Mouse (Mus musculus): ENCODE data around the gene Ctns. TPM values are rescaled to one million over a fixed set of nuclear protein-coding genes. Genes with fewer than 3 reads are reported as not detected.
A peak's percentile ranks its signal among the peaks of the same experiment; 100 is the strongest.

Ctns gene
- polyA plus RNA-seq, 1 experiment from 2014 or later: 26.0 TPM

GRCm38 (mm10) chr11:73187231-73187630, 11.6 kb downstream of the Ctns start:
- H3K27ac ChIP-seq: no peak overlapping the region

GRCm38 (mm10) chr11:73185872-73186615, 12.8 kb downstream of the Ctns start:
- peaks cover 89% of the 10 kb centered on the region for H3K36me3 ChIP-seq
- WGBS: 92% methylated on average over 10 of the region's 10 CpGs
- no peak overlapping the region for H3K27ac ChIP-seq
- no peak overlapping the region for H3K9ac ChIP-seq
- no peak overlapping the region for H3K4me2 ChIP-seq (replicated peaks)
- no peak for ATAC-seq (ENCODE audit: low FRiP score, low read depth)
- H3K4me3 ChIP-seq: no peak overlapping the region
- no peaks in the 10 kb centered on the region for H3K4me1 ChIP-seq
- H3K27me3 ChIP-seq: no peaks in the 10 kb centered on the region
- no peaks in the 10 kb centered on the region for H3K9me3 ChIP-seq

More at GRCm38 (mm10) chr11:73187231-73187630, 11.6 kb downstream of the Ctns start:
- no peak overlapping the region for H3K4me2 ChIP-seq (replicated peaks)
- peaks cover 96% of the 10 kb centered on the region for H3K36me3 ChIP-seq
- H3K27me3 ChIP-seq: no peaks in the 10 kb centered on the region
- ATAC-seq (ENCODE audit: low FRiP score, low read depth): no peak
- H3K9ac ChIP-seq: no peak overlapping the region
- no peak overlapping the region for H3K4me3 ChIP-seq
- H3K4me1 ChIP-seq: no peaks in the 10 kb centered on the region
- H3K9me3 ChIP-seq: no peaks in the 10 kb centered on the region
- WGBS: 83% methylated on average over 6 of the region's 6 CpGs

- Histone ChIP-seq H3K4me3 (peak overlapping the region; percentile 76), H3K27ac (peak overlapping the region; percentile 96), H3K9me3 (no peaks in the 10 kb centered on the region), H3K4me2 (replicated peaks) (peak overlapping the region; percentile 85), H3K36me3 (peaks cover 38% of the 10 kb centered on the region), H3K27me3 (no peaks in the 10 kb centered on the region), H3K4me1 (peaks cover 25% of the 10 kb centered on the region), H3K9ac (peak overlapping the region; percentile 88)
- no peak for ATAC-seq (ENCODE audit: low FRiP score, low read depth)
- WGBS: 8% methylated on average over 2 of the region's 2 CpGs
Measured at GRCm38 (mm10) chr11:73177895-73178294, 20.9 kb downstream of the Ctns start.

- H3K27ac ChIP-seq: peak overlapping the region; percentile 96
- ATAC-seq (ENCODE audit: low FRiP score, low read depth): peak; percentile 79
- peak overlapping the region; percentile 85 for H3K4me2 ChIP-seq (replicated peaks)
- peak overlapping the region; percentile 88 for H3K9ac ChIP-seq
- H3K4me3 ChIP-seq: peak overlapping the region; percentile 76
- H3K36me3 ChIP-seq: peaks cover 36% of the 10 kb centered on the region
- peaks cover 29% of the 10 kb centered on the region for H3K4me1 ChIP-seq
- no peaks in the 10 kb centered on the region for H3K27me3 ChIP-seq
- H3K9me3 ChIP-seq: no peaks in the 10 kb centered on the region
- 0% methylated on average over 28 of the region's 28 CpGs for WGBS
Measured at GRCm38 (mm10) chr11:73177509-73177875, 21.4 kb downstream of the Ctns start.

GRCm38 (mm10) chr11:73176608-73177508, 22.0 kb downstream of the Ctns start, which contains the start of the genes Emc6 and Tax1bp3:
Emc6 (minus strand) TSS chr11:73177037.
Tax1bp3 (plus strand) TSS chr11:73177083.
- Histone ChIP-seq H3K36me3 (peaks cover 30% of the 10 kb centered on the region), H3K4me2 (replicated peaks) (peak within 1 kb of the TSS; percentile 85), H3K9ac (peak within 1 kb of the TSS; percentile 94), H3K4me3 (peak within 1 kb of the TSS; percentile 76), H3K27me3 (no peaks in the 10 kb centered on the region), H3K27ac (peak within 1 kb of the TSS; percentile 96), H3K9me3 (no peaks in the 10 kb centered on the region), H3K4me1 (peaks cover 36% of the 10 kb centered on the region)
- WGBS: under 1% methylated on average over 81 of the region's 81 CpGs
- ATAC-seq (ENCODE audit: low FRiP score, low read depth): peak; percentile 98

GRCm38 (mm10) chr11:73176186-73176585, 22.7 kb downstream of the Ctns start:
- H3K4me1 ChIP-seq: peaks cover 41% of the 10 kb centered on the region
- H3K27me3 ChIP-seq: no peaks in the 10 kb centered on the region
- peak overlapping the region; percentile 89 for H3K27ac ChIP-seq
- peak overlapping the region; percentile 85 for H3K4me2 ChIP-seq (replicated peaks)
- no peak for ATAC-seq (ENCODE audit: low FRiP score, low read depth)
- peak overlapping the region; percentile 76 for H3K4me3 ChIP-seq
- H3K9me3 ChIP-seq: no peaks in the 10 kb centered on the region
- peaks cover 37% of the 10 kb centered on the region for H3K36me3 ChIP-seq
- H3K9ac ChIP-seq: peak overlapping the region; percentile 94
- WGBS: under 1% methylated on average over 15 of the region's 15 CpGs

- Histone ChIP-seq H3K9me3 (no peaks in the 10 kb centered on the region), H3K27me3 (no peaks in the 10 kb centered on the region), H3K36me3 (peaks cover 39% of the 10 kb centered on the region), H3K4me1 (peaks cover 42% of the 10 kb centered on the region), H3K9ac (peak overlapping the region; percentile 94), H3K4me2 (replicated peaks) (peak overlapping the region; percentile 85), H3K27ac (no peak overlapping the region), H3K4me3 (peak overlapping the region; percentile 76)
- ATAC-seq (ENCODE audit: low FRiP score, low read depth): no peak
- WGBS: 40% methylated on average over 8 of the region's 8 CpGs
Measured at GRCm38 (mm10) chr11:73175612-73176011, 23.2 kb downstream of the Ctns start.

- peak overlapping the region; percentile 67; the same call in 1 of the 2 replicates for H3K27ac ChIP-seq
- H3K4me2 ChIP-seq (replicated peaks): no peak overlapping the region
- H3K4me1 ChIP-seq: peaks cover 31% of the 10 kb centered on the region
- no peak for ATAC-seq (ENCODE audit: low FRiP score, low read depth)
- H3K4me3 ChIP-seq: no peak overlapping the region
- 35% methylated on average over 5 of the region's 5 CpGs for WGBS
- no peaks in the 10 kb centered on the region for H3K27me3 ChIP-seq
- no peaks in the 10 kb centered on the region for H3K9me3 ChIP-seq
- 0 out of 2 replicates have a peak overlapping the region, but pooled peaks have one; percentile 2 for H3K9ac ChIP-seq
- peaks cover 31% of the 10 kb centered on the region for H3K36me3 ChIP-seq
Measured at GRCm38 (mm10) chr11:73172186-73172585, 26.7 kb downstream of the Ctns start.

GRCm38 (mm10) chr11:73169231-73169630, 29.6 kb downstream of the Ctns start:
- WGBS: 48% methylated on average over 4 of the region's 4 CpGs
- Histone ChIP-seq H3K27ac (no peak overlapping the region), H3K9ac (no peak overlapping the region), H3K36me3 (peaks cover 23% of the 10 kb centered on the region), H3K4me3 (no peak overlapping the region), H3K27me3 (no peaks in the 10 kb centered on the region), H3K4me2 (replicated peaks) (no peak overlapping the region), H3K9me3 (no peaks in the 10 kb centered on the region), H3K4me1 (peaks cover 18% of the 10 kb centered on the region)
- ATAC-seq (ENCODE audit: low FRiP score, low read depth): no peak

GRCm38 (mm10) chr11:73168576-73168975, 30.3 kb downstream of the Ctns start:
- no peak overlapping the region for H3K4me3 ChIP-seq
- no peaks in the 10 kb centered on the region for H3K9me3 ChIP-seq
- ATAC-seq (ENCODE audit: low FRiP score, low read depth): no peak
- 82% methylated on average over 6 of the region's 6 CpGs for WGBS
- peaks cover 17% of the 10 kb centered on the region for H3K36me3 ChIP-seq
- H3K4me2 ChIP-seq (replicated peaks): no peak overlapping the region
- H3K27ac ChIP-seq: no peak overlapping the region
- H3K4me1 ChIP-seq: peaks cover 18% of the 10 kb centered on the region
- H3K27me3 ChIP-seq: no peaks in the 10 kb centered on the region
- H3K9ac ChIP-seq: no peak overlapping the region

- no peak overlapping the region for H3K4me3 ChIP-seq
- ATAC-seq (ENCODE audit: low FRiP score, low read depth): no peak
- no peaks in the 10 kb centered on the region for H3K9me3 ChIP-seq
- no peak overlapping the region for H3K9ac ChIP-seq
- no peak overlapping the region for H3K27ac ChIP-seq
- H3K4me1 ChIP-seq: peaks cover 18% of the 10 kb centered on the region
- WGBS: 83% methylated on average over 8 of the region's 8 CpGs
- H3K4me2 ChIP-seq (replicated peaks): no peak overlapping the region
- H3K36me3 ChIP-seq: peaks cover 12% of the 10 kb centered on the region
- H3K27me3 ChIP-seq: no peaks in the 10 kb centered on the region
Measured at GRCm38 (mm10) chr11:73168071-73168470, 30.8 kb downstream of the Ctns start.

GRCm38 (mm10) chr11:73162284-73162683, 36.6 kb downstream of the Ctns start:
- 68% methylated on average over 5 of the region's 5 CpGs for WGBS
- Histone ChIP-seq H3K9ac (no peak overlapping the region), H3K9me3 (no peaks in the 10 kb centered on the region), H3K27me3 (peaks cover 45% of the 10 kb centered on the region), H3K36me3 (no peaks in the 10 kb centered on the region), H3K4me2 (replicated peaks) (no peak overlapping the region), H3K4me3 (no peak overlapping the region), H3K27ac (no peak overlapping the region), H3K4me1 (peaks cover 13% of the 10 kb centered on the region)
- ATAC-seq (ENCODE audit: low FRiP score, low read depth): no peak
